Mouse (Mus musculus) CD4-positive, CD25-positive, alpha-beta regulatory T cell, adult 2 months (primary cell): ENCODE results near the gene Cmah.

Experiments used
- DNase-seq: peaks from one replicate; pipeline ENCODE4 v3.0.0-alpha.2; 2012; ENCODE audit warnings: low read depth, low spot score

Cmah gene

GRCm38 (mm10) chr13:24481615-24482295 is 154.6 kb downstream of the Cmah start:
- peak; percentile 79 for DNase-seq

- DNase-seq, result no peak
Observed at GRCm38 (mm10) chr13:24483691-24484090, 156.5 kb downstream of the Cmah start.

- DNase-seq, result no peak
Observed at GRCm38 (mm10) chr13:24484811-24485210, 157.6 kb downstream of the Cmah start.

- DNase-seq, result peak; percentile 40
Observed at GRCm38 (mm10) chr13:24485964-24486363, 158.8 kb downstream of the Cmah start.

- peak; percentile 24 for DNase-seq
Observed at GRCm38 (mm10) chr13:24486403-24486802, 159.2 kb downstream of the Cmah start.

- DNase-seq, result peak; percentile 93
Observed at GRCm38 (mm10) chr13:24487061-24487460, 159.9 kb downstream of the Cmah start.

GRCm38 (mm10) chr13:24487546-24487945 is 160.3 kb downstream of the Cmah start:
- DNase-seq, result peak; percentile 87

- DNase-seq, result no peak
Observed at GRCm38 (mm10) chr13:24488526-24489070, 161.4 kb downstream of the Cmah start.

- DNase-seq, result no peak
Observed at GRCm38 (mm10) chr13:24489515-24489914, 162.3 kb downstream of the Cmah start.

GRCm38 (mm10) chr13:24490041-24490440 is 162.8 kb downstream of the Cmah start:
- no peak for DNase-seq

- DNase-seq, result no peak
Observed at GRCm38 (mm10) chr13:24491101-24491500, 163.9 kb downstream of the Cmah start.

- peak; percentile 42 for DNase-seq
Observed at GRCm38 (mm10) chr13:24493784-24494183, 166.6 kb downstream of the Cmah start.

- DNase-seq, result no peak
Observed at GRCm38 (mm10) chr13:24496353-24496752, 169.1 kb downstream of the Cmah start.

GRCm38 (mm10) chr13:24497001-24497400 is 169.8 kb downstream of the Cmah start:
- no peak for DNase-seq

- DNase-seq, result no peak
Observed at GRCm38 (mm10) chr13:24498342-24498741, 171.1 kb downstream of the Cmah start.

- peak; percentile 85 for DNase-seq
Observed at GRCm38 (mm10) chr13:24499505-24499904, 172.3 kb downstream of the Cmah start.

GRCm38 (mm10) chr13:24501179-24501905 is 174.1 kb downstream of the Cmah start:
- peak; percentile 60 for DNase-seq

GRCm38 (mm10) chr13:24501919-24502318 is 174.7 kb downstream of the Cmah start:
- no peak for DNase-seq

GRCm38 (mm10) chr13:24505812-24506211 is 178.6 kb downstream of the Cmah start:
- DNase-seq, result no peak

GRCm38 (mm10) chr13:24507156-24507555 is 180.0 kb downstream of the Cmah start:
- DNase-seq, result no peak

- no peak for DNase-seq
Observed at GRCm38 (mm10) chr13:24508917-24509316, 181.7 kb downstream of the Cmah start.

GRCm38 (mm10) chr13:24511367-24511766 is 184.2 kb downstream of the Cmah start:
- DNase-seq, result no peak
